Mouse (Mus musculus): ENCODE data around the gene Calr.

Calr gene

DNA sequence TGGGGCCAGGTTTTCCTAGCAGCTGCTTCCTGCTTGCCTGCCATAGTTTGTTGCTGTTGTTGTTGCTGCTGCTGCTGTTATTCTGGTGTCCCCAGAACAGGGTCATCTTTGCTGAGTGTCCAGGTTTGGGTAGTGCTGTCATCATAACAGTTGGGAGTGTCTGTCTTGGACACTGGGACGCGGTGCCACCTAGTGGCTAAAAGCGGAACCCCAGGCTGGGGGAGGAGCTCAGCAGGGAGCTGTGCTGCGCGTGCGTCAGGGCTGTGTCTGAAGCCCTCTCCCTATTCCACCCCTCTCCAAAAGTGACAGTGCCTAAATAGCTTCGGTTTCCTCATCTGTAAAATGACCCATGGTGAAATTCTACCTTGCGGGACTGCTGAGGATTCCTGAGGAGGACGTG, 31.2 kb downstream of the Calr start:
- peak; percentile 96 for DNase-seq (ENCODE audit: low spot score)

- DNase-seq (ENCODE audit: low spot score), result no peak
Observed at GRCm38 (mm10) chr8:84814555-84815441, 31.9 kb downstream of the Calr start.

- DNase-seq (ENCODE audit: low spot score), result no peak
Observed at GRCm38 (mm10) chr8:84814240-84814554, 32.5 kb downstream of the Calr start.

- DNase-seq (ENCODE audit: low spot score), result no peak
Observed at GRCm38 (mm10) chr8:84813830-84814229, 32.9 kb downstream of the Calr start.

GRCm38 (mm10) chr8:84813059-84813458, 33.7 kb downstream of the Calr start:
- peak; percentile 91 for DNase-seq (ENCODE audit: low spot score)

DNA sequence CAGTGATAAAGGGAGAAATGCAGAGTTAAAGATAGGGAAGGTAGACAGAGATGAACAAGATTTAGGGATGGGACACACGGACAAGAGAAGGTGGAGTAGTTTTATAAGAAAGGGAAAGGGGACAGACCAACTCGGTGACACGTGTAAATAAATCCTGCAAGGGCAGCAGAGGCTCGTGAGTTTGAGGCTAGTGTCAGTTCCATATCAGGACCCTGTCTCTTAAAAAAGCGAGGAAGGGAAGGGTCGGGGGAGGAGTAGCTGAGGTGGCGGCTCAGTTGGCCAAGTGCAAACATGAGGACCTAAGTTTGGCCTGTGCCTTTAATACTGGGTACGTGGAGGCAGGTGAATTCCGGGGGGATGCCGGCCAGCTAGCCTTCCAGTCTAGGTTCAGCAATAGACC, 35.4 kb downstream of the Calr start:
- DNase-seq (ENCODE audit: low spot score), result no peak

DNA sequence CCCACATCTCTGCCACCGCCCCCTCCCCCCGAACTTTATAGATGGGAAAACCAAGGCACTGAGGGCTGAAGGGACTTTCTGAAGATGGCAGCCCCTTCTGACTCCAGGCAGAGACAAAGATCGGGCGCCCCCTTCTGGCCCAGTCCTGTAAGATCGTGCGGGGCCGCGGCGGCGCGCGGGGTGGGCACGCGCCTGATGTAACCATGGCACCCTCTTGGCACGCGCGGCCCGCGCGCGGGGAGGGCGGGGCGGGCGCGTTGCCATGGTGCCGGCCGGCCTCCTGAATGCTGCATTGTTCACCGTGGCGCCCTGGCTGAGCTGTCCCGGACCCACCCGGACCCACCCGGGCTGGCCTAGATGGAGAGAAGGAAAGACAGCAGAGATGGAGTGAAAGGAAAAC, 35.8 kb downstream of the Calr start:
- peak; percentile 82 for DNase-seq (ENCODE audit: low spot score)

GRCm38 (mm10) chr8:84809941-84810280, 36.8 kb downstream of the Calr start:
- no peak for DNase-seq (ENCODE audit: low spot score)

DNA sequence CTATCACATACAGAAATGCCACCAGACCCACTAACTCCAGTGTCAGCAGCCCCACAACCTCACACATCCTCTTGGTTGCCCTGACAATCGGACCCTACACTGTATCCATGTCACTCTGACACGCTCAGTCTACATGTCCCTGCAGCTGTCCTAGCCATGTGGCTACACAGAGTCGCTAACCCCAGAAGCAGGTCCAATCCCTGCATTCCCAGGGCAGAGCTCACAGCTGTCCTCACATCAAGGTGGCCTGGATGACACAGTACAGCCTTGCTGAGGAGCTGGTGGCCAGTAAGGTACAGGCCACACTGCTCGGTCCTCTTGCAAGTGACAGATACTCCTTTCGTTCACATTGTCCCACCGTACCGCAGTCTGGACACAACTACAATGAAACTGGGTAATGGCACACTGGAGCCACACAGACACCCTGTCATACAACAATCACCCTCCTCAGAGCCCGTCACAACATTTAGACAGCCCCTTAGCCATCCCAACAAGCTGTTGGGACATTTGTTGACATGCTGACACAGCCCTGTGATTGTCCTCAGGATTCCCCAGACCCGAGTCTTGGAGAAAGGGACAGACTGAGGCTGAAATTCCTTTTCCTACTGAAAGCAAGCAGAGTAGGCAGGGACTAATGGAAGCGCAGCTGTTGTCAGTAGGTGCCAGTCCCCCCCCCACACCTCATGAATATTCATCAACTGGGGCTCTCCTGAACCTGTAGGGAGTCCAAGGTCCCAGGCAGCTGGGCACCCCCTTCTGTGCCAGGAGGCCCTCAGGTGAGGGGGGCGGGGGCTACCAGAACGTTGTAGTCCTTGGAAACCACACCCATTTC, 37.4 kb downstream of the Calr start:
- DNase-seq (ENCODE audit: low spot score), result no peak

GRCm38 (mm10) chr8:84806031-84806430, 40.7 kb downstream of the Calr start:
- no peak for DNase-seq (ENCODE audit: low spot score)

DNA sequence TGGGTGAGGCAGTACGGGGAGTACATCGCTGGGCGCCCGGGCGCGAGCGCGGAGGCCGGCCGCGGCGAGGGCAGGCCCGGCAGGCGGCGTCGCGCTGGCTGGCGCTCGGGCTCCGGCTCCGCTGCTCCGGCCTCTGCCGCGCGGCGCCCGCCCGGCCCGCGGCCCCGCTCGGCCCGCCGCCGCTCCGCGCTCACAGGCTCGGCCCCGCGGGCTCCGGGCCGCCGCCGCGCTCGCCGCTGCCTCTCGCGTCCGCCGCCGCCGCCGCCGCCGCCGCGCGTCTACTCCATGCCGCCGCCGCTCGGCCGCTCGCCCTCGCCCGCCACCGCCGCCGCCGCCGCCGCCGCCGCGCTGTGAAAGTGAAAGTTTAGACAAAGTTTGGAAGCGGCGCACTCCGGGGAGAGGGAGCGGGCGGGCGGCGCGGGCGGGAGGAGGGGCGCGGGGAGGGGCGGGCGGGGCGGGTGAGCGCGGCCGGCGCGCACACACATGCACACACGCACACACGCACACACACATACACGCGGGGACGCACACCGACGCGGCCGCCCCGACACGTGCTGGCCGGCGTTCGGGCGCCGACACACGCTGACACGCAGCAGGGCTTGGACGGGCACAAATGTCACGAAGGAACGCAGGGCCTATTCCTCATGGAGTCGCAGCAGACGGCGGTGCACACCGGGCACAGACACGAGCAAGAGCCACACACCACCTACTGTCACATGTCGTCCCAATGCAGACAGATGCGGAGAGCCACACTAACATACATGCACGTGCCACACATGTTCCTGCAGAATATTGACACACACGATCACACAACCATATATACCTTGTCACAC, 46.5 kb downstream of the Calr start, which contains the start of gene Nfix:
Gene Nfix (minus strand): TSS at position 346 of the 833 bp plus-strand sequence.
- DNase-seq (ENCODE audit: low spot score), result peak; percentile 73

DNA sequence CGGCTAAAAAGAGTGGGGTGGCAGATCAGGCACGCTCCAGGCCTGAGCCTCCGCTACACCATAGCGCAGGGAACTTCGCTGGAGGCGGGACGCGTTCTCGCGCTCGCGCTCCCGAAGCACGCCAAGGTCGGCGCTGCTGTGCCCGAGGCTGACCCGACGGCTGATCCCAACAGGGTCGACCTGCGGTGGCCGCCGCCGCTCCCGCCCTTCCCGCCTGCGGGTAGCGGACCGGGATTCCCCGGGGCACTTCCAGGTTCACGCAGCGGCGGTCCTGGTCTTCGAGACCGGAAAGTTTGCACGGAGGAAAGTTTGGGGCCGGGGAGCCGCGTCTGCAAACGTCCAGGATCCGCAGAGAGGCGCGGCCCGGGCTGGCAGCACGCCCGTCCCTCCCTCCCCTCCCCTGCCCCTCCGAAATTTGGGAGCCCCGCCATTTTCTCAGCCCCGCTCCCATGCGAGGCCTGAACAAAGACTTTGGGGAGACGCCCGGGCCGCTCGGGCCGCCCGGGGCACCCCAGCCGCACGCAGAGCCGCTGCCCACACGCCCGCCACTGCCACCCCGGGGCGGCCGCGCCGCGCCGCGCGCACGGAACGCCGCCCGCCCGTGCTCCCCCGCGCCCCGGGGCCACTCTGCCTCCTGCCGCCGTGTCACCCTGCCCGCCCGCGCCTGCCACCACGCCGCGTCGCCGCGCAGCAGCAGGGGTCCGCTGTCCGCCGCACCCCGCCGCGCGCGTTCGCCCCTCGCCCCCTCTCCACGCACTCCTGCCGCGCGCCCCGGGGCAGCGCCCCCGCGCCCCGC, 47.4 kb downstream of the Calr start:
- peak; percentile 71 for DNase-seq (ENCODE audit: low spot score)

- no peak for DNase-seq (ENCODE audit: low spot score)
Observed at GRCm38 (mm10) chr8:84798446-84799135, 48.1 kb downstream of the Calr start.

- no peak for DNase-seq (ENCODE audit: low spot score)
Observed at GRCm38 (mm10) chr8:84797971-84798370, 48.8 kb downstream of the Calr start.

DNA sequence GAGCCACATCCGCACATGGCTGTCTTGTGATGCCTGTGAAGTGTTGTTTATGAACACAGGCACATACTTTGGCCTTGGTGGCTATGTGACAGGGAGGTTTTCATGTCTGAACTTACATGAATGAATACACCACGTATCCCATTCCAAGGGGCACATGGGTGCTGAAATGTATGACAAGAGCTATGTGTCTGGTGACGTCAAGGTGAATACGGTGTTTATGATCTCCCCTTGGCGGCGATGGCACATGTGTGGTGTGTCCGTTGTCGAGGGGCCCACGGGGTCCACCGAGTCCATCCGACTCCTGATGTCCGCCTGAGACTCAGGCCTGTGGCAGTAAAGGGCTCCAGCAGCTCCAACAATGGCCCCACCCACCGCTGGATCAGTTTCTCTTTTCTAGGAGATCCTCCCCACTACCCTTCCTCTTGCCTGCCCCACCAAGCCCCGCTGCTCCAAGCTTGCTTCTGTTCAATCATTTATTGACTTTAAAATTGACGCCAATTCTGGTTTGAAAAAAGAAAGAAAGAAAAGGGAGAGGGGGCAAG, 49.4 kb downstream of the Calr start:
- no peak for DNase-seq (ENCODE audit: low spot score)

DNA sequence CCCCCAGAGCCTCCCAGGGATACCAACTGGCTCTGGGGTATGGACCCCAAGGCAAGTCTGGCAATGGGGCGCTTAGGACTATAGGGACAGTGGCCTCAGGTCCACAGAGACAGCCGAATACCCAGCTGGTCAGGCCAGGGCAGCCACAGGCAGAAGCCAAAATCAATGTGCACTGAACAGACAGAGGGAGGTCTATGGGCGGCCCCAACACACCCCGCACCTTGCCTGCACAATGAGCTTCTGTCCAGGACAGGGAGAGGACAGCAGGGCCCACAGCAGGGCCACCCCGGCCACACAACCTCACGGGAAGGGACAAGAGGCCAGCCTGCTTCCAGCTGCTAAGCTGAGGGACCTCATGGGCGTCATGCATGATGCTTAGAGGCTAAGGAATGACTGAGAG, 52.2 kb downstream of the Calr start:
- no peak for DNase-seq (ENCODE audit: low spot score)

DNA sequence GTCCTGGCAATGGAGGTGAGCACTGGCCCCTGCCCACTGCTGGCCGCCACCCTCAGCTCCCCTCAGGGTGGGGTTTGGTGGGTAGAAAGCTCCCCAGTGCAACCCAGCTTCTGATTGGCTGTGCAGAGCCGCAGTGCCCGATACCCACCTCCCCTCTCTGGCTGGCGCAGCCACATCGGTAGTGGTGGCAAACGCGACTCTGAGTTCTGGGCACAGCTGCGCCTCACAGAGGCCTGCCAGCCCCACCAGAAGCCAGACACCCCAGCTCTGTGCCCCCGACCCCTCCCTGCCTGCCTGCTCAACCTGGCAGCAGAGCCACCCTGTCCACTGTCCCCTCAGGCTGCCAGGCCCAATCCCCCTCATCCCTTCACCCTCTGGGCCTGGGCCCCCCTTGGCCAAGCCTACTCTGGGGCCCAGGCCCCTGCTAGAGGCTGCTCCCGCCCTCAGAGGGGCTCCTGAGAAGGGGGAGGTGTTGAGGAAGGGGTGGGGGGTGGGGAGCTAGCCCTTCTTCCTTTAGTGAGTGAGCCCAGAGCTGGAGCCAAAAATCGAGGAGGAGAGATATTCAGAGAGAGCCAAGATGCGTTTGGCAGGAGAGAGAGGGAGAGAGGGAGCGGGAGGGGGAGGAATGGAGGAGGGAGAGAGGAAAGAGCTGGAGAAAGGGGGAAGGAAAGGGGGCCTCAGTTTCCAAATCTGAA, 52.8 kb downstream of the Calr start:
- peak; percentile 84 for DNase-seq (ENCODE audit: low spot score)

GRCm38 (mm10) chr8:84793134-84793533, 53.6 kb downstream of the Calr start:
- DNase-seq (ENCODE audit: low spot score), result no peak

- DNase-seq (ENCODE audit: low spot score), result no peak
Observed at GRCm38 (mm10) chr8:84792429-84792947, 54.2 kb downstream of the Calr start.

Data from adipocyte (in vitro differentiated cells).